Mouse (Mus musculus): Measurements from ENCODE around the gene Creld1.

Gene Creld1

DNA sequence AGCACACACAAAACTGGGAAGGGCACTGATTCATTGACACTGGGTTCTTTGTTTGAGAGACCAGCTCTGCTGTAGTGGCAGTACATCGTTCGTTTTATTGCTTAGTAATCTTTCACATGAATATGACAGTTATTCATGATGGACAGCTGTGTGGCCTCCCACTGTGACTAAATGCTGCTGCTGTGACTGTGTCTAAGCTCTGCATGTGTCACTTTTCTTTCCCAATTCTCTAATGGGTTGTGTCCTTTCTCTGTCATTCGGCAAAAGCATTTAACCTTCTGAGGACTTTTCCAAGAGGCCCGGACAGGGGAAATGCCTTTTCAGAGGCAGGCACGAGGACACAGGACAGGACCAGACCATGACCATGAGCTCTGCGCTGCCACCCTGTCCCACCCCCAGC is 30.8 kb downstream of the Creld1 start:
- no peak for DNase-seq

GRCm38 (mm10) chr6:113514600-113514999 is 31.5 kb downstream of the Creld1 start:
- DNase-seq = no peak

DNA sequence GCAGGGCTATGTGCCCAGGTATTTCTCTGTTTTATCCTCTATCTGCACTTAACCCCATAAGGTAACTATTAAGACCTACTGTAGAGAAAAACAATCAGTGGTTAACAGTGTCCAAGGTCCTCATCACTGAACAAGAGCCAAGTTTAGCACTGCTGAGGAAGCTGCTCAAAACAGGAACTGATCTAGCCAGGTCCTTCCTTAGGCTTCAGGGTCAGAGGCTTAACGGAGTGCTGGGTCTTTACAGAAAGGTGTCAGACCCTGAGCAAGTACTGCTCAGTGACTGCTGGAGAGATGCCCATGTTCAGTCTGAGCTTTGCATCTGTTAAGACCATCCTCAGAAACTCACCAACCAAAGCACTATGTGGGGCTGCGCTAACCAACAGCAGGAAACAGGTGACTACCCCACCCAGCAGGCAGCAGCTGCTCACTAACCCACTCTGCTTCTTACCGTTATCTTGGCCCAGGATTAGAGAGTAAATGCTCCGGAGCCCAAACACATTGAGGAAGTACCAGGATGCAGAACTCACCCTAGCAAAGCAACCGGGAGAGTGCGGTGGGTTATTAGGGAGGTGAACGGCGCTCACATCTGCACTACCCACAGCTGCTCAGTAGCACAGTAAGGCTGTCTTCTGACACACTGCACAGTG is 34.5 kb downstream of the Creld1 start:
- no peak for DNase-seq

GRCm38 (mm10) chr6:113522310-113522709 is 39.2 kb downstream of the Creld1 start:
- no peak for DNase-seq

GRCm38 (mm10) chr6:113523420-113523819 is 40.3 kb downstream of the Creld1 start:
- peak; percentile 42 for DNase-seq

GRCm38 (mm10) chr6:113530932-113531839 is 48.1 kb downstream of the Creld1 start, which contains the start of the genes Emc3 and Fancd2:
TSS of gene Emc3 (minus strand) at chr6:113531652.
TSS of gene Fancd2 (plus strand) at chr6:113531682.
- peak; percentile 91 for DNase-seq

DNA sequence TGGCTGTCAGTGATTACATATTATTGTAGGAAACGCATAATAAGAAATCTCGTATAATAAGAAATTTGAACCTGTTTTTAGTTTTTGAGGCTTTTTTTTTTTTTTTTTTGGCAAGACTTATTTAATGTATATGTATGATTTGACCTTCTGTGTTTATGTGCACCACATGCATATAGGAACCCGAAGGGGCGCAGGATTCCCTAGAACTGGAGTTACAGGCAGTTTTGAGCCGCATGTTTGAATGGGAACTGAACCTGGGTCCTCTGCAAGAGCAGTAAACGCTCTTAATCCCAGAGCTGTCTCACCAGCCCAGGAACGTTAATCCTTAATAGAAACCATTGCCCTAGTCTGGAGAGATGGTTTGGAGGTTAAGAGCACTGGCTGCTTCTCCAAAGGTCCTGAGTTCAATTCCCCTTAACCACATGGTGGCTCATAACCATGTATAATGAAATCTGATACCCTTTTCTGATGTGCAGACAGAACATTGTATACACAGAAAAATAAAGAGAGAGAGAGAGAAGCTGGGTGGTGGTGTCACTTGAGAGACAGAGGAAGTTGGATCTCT is 48.8 kb downstream of the Creld1 start:
- DNase-seq = no peak

- no peak for DNase-seq
Measured at GRCm38 (mm10) chr6:113534886-113535285, 51.8 kb downstream of the Creld1 start.

- DNase-seq = no peak
Measured at GRCm38 (mm10) chr6:113541610-113542009, 58.5 kb downstream of the Creld1 start.

Data from right cerebral cortex, postnatal 25 days (tissue).